Mouse (Mus musculus) lung, postnatal 4 days (tissue): Measurements from ENCODE around the gene Tdp1.
A peak's percentile ranks its signal among the peaks of the same experiment; 100 is the strongest.

Experiments
- DNase-seq, 2 experiments: peaks; one replicate each; pipeline ENCODE4 v3.0.0; 2021

Tdp1 gene

GRCm38 (mm10) chr12:99884269-99885261 is at the start of gene Tdp1, which contains the start of gene Efcab11:
TSS of gene Tdp1 (plus strand) at chr12:99884517.
TSS of gene Efcab11 (minus strand) at chr12:99884439.
- peak; percentile 95 to 97 for DNase-seq

GRCm38 (mm10) chr12:99836404-99837131 is 47.7 kb upstream of the Tdp1 start:
- DNase-seq = no peak

DNA sequence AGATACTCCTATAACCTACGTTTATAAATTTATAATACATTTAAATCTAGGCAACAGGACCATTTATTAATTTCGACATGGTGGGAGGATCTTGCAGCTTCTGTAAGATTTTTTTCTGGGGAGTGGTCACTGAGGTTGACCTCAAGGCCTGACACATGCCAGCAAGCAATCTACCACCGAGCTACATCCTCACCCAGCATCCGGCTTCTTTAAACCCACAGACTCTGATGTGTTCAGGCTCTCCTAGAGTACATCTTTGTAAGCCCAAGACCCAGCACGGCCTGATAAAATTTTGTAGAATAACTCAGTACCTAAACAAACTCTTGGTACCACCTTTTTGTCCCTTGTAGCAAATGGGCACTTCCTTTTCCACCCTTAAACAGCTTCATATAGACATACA is 46.8 kb upstream of the Tdp1 start:
- DNase-seq = no peak

- no peak for DNase-seq
These were observed 46.2 kb upstream of the Tdp1 start for GRCm38 (mm10) chr12:99838109-99838508.

- no peak for DNase-seq
These were observed 45.6 kb upstream of the Tdp1 start for GRCm38 (mm10) chr12:99838703-99839102.

DNA sequence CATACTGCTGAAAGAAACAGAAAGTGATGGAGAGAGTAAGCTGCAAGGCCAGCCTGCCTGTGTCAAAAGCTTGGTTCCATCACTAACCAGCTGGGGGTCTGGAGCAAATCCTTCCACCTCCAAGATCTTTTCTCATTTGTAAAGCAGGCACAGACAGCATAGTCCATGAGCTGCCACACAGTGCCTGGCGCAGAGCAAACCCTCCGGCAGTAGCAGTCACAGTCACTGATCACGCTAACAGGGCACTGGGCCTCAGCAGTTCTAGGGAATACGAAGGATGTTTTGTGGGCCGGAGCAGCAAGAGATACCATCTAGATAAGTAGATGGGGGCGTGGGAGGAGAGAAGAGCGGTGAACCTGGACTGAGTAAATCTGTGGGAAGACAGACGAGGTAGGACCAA is 39.4 kb upstream of the Tdp1 start:
- no peak for DNase-seq

DNA sequence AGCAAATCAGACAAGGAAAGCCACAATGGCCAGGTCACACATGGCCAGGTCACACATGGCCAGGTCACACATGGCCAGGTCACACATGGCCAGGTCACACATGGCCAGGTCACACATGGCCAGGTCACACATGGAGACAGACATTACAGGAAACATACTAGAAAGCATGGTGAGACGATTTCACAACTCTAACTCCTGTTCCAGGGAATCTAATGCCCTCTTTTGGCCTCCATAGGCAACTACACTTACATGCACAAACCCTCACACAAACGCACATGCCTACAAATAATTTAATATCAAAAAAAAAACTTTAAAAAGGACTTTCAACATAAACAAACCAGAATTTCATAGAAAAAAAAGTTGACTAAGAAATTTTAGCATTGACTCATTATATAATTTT is 34.3 kb upstream of the Tdp1 start:
- DNase-seq = no peak

GRCm38 (mm10) chr12:99853323-99854258 is 30.7 kb upstream of the Tdp1 start:
- DNase-seq = no peak

- DNase-seq = no peak
These were observed 28.3 kb upstream of the Tdp1 start for GRCm38 (mm10) chr12:99856011-99856410.

- no peak for DNase-seq
These were observed 25.7 kb upstream of the Tdp1 start for GRCm38 (mm10) chr12:99858664-99859063.

- no peak for DNase-seq
These were observed 24.8 kb upstream of the Tdp1 start for GRCm38 (mm10) chr12:99859391-99860100.

DNA sequence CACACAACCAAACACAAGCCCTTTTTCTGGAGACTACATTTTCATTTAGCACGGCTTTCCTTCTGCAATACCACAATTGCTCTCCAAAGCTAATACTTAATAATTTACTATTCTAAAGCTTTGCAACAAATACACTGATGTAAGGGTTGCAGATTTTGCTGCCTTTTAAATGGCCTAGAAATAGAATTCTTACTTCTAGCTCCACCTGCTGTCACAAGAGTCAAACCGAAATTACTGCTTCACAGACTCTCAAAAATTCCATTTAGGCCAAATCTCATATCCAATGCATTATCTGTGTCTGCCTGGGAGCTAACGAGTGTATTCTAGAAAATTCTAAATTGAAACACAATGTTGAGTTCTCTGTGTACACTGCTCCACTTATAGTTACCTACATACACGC is 23.3 kb upstream of the Tdp1 start:
- no peak for DNase-seq

- DNase-seq = no peak
These were observed 19.7 kb upstream of the Tdp1 start for GRCm38 (mm10) chr12:99864613-99865012.

DNA sequence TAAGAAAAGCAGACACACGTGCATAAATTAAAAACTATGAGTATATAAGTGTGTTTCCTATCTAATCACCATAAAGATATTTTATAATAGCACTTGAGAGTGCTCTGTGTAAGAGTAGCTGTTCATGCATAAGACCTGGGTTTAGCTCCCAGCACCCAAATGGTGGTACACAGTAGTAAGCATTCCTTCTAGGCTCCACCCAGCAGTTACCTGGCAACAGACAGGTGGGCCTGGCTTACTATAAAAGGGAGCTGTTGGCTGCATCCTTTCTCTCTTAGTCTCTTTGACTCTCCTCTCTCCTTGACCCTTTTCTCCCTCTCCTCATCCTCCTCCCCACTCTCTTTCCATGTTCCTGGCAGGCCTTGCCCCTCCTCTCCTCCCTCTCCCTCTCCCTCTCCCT is 15.5 kb upstream of the Tdp1 start:
- no peak for DNase-seq

- DNase-seq = no peak
These were observed 10.9 kb upstream of the Tdp1 start for GRCm38 (mm10) chr12:99873443-99873842.

- DNase-seq = no peak
These were observed 9.7 kb upstream of the Tdp1 start for GRCm38 (mm10) chr12:99874609-99875008.

GRCm38 (mm10) chr12:99883000-99883712 is 1.2 kb upstream of the Tdp1 start:
- peak; percentile 93 for DNase-seq

- peak in 1 of 2 experiments; percentile 31 for DNase-seq
These were observed 608 bp upstream of the Tdp1 start for GRCm38 (mm10) chr12:99883713-99884105.

DNA sequence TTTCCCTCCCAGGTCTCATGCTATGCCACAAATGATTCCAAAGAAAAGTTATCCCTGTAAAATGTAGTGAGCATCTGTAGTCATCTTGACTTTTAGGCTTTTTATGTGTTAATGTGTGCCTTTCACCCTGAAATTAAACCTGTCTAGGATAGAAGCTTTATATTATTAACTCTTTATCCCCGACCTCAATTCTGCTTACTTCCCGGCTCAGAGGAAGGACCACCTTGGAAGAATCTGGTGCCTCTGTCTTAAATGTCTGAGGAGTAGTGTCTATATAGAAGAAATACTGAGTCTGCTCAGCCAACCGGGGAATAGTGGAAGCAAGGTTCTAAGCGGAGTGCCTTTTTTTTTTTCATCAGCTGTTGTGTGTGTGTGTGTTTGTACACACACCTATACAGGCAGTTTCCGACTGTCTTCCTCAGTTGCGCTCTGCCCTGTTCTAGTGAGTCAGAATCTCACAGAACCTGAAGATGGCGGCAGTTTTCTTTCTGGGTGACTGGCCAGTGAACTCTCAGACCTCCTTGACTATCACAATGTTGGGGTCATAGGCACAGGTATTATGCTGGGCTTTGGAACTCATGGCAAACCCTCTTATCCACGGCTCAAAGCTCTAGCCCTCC is 1.1 kb downstream of the Tdp1 start:
- no peak for DNase-seq

DNA sequence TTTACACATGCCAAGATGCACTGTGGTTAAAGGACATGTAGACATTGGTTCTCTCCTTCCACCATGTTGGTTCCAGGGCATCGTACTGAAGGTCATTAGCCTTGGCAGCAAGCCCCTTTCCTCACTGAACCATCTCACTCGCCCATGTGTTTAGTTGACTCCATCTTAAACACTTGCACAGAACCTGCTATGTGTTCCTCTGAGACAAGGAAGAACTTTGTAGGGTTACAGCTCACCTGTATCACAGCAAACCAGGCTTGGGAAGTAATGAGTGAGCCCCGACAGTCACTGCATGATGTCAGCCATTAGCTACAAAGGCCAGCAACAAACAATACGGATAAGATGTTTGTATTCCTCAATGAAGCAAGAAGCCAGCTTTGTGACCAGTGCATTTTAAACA is 13.5 kb downstream of the Tdp1 start:
- DNase-seq = no peak
